Mouse (Mus musculus) T-cell, adult 66 days (primary cell): ENCODE measurements around the gene Zfp558. TPM values are rescaled to one million over a fixed set of nuclear protein-coding genes. Genes with fewer than 3 reads are reported as not detected.

Experiments used
- total RNA-seq, 2 experiments: library from RNA; stranded (reverse); gene quantifications; 3 replicates in 1 of 2; 4 replicates in 1 of 2; pipeline ENCODE4 v1.2.4; 2023

The Zfp558 gene
- total RNA-seq = 1 to 10 TPM; 1.7 to 1.8 TPM

GRCm38 (mm10) chr9:18478168-18478567 lies at the start of gene Zfp558, which contains the start of gene Mbd3l1:
Gene Zfp558, minus strand, starts transcription at chr9:18478268.
Gene Mbd3l1, plus strand, starts transcription at chr9:18478359.

GRCm38 (mm10) chr9:18430354-18430753 lies 47.7 kb downstream of the Zfp558 start, which contains the start of gene Mbd3l2:
Gene Mbd3l2, plus strand, starts transcription at chr9:18430654.

Other genes starting within 250 kb of the Zfp558 start
- 100 to 1,000 TPM in 1 of 2 experiments, 10 to 100 TPM in 1; 87.0 to 122 TPM for gene Chordc1, start 186.1 kb downstream of the Zfp558 start, total RNA-seq
- gene Naalad2, start 75.3 kb downstream of the Zfp558 start, total RNA-seq = not detected
- not detected for gene Ubtfl1, start 73.8 kb downstream of the Zfp558 start, total RNA-seq
- gene Mbd3l2, start 47.6 kb downstream of the Zfp558 start, total RNA-seq = not detected
- gene Mbd3l1, start 91 bp upstream of the Zfp558 start, total RNA-seq = not detected
- gene Muc16, start 196.3 kb upstream of the Zfp558 start, total RNA-seq = under 1 TPM in 1 of 2 experiments, not detected in 1; 0.03 TPM